Mouse (Mus musculus) layer of hippocampus, adult 2 months (tissue): ENCODE data around the gene Trappc3. TPM values are rescaled to one million over a fixed set of nuclear protein-coding genes. Genes with fewer than 3 reads are reported as not detected.
A peak's percentile ranks its signal among the peaks of the same experiment; 100 is the strongest.

Experiments
- DNase-seq, 2 experiments: peaks; one replicate each; pipeline ENCODE4 v3.0.0; 2022; ENCODE audit warnings: low spot score in 2 of 2
- H3K27ac ChIP-seq: fragments of 200-600 bp; 2 replicates; pipeline ENCODE4 v1.8.1; 2022
- H3K4me3 ChIP-seq: fragments of 200-600 bp; 2 replicates; pipeline ENCODE4 v1.8.1; 2022; ENCODE audit warnings: mild to moderate bottlenecking
- CTCF ChIP-seq: fragments of 200-600 bp; conservative IDR thresholded peaks from 2 replicates; pipeline ENCODE4 v1.8.1; 2022; ENCODE audit warnings: antibody characterized with exemption, mild to moderate bottlenecking, moderate library complexity
- total RNA-seq, 2 experiments: library from RNA; stranded (reverse); gene quantifications; 2 replicates each; pipeline ENCODE4 v1.2.3; 2021

Gene Trappc3
- total RNA-seq, 2 experiments from 2014 or later = 85.4 to 90.5 TPM

- no peak for DNase-seq
- peak overlapping the region; percentile 18; the same call in 1 of the 2 replicates for H3K27ac ChIP-seq
- no peak overlapping the region for H3K4me3 ChIP-seq
- no peak for TF ChIP-seq CTCF
Observed at GRCm38 (mm10) chr4:126275081-126275480, 13.0 kb downstream of the Trappc3 start.

DNA sequence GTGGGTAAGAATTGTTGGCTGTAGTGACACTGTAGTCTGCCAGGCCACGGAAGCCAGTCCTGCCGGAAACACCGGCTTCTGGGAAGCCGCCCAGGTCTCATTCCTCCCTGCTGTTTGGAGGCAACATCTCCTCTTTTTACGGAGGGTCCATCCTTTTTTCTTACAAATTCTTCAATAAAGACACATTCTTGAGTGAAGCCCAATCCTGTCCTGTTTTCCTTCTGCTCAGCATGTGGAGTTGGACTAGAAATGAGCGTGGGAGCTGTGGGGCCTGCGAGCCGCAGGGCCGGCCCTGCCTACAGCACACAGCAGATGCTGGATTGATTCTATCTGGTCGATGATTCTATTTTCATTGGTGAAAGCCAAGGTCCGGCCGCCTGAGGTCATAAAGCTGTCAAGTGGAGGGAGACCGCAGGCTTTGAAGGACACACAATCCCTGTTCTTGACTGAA is 13.6 kb downstream of the Trappc3 start:
- TF ChIP-seq CTCF = no peak
- H3K4me3 ChIP-seq = no peak overlapping the region
- peak overlapping the region; percentile 1; the same call in 1 of the 2 replicates for H3K27ac ChIP-seq
- DNase-seq = no peak

DNA sequence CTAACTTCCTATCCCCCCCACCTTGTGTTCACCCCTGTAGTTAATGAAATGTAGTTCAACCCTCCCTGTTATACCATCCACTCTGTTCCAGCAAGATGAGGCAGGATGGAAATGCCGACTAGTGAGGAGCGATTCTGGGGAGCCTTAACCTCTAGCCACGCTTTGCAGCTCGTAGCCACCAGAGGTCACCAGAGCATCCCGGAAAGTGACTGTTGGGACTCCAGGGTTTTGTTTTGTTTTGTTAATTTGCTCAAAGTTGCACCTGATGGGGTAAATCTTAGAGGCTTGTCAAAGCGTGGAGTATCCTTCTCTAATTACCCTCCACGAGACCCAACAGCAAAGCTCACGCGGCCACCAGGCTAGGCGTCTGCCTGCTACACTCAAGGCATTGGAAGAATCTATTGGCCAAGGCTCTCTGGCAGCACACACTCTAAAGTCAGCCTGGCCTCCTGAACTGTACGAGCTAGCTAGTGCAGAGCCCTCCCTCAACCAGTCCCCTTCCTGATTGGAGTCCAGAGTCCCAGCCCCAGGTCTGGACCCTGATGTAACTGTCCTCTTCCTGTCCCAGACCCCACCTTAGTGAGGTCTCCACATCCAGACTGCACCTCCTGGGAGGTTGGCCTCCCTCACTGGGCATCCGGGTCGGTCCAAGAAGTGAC is 15.9 kb downstream of the Trappc3 start:
- peak; percentile 82 for TF ChIP-seq CTCF
- H3K4me3 ChIP-seq = no peak overlapping the region
- no peak overlapping the region for H3K27ac ChIP-seq
- peak in 1 of 2 experiments; percentile 52 for DNase-seq

- no peak for TF ChIP-seq CTCF
- DNase-seq = no peak
- no peak overlapping the region for H3K27ac ChIP-seq
- no peak overlapping the region for H3K4me3 ChIP-seq
Observed at GRCm38 (mm10) chr4:126278565-126278915, 16.4 kb downstream of the Trappc3 start.

GRCm38 (mm10) chr4:126278961-126279360 is 16.8 kb downstream of the Trappc3 start:
- DNase-seq = no peak
- Histone ChIP-seq H3K27ac (no peak overlapping the region), H3K4me3 (no peak overlapping the region)
- no peak for TF ChIP-seq CTCF

GRCm38 (mm10) chr4:126281706-126282105 is 19.6 kb downstream of the Trappc3 start:
- no peak for TF ChIP-seq CTCF
- DNase-seq = no peak
- H3K27ac ChIP-seq = no peak overlapping the region
- no peak overlapping the region for H3K4me3 ChIP-seq

- no peak for DNase-seq
- TF ChIP-seq CTCF = no peak
- Histone ChIP-seq H3K27ac (no peak overlapping the region), H3K4me3 (no peak overlapping the region)
Observed at GRCm38 (mm10) chr4:126283582-126283981, 21.5 kb downstream of the Trappc3 start.

DNA sequence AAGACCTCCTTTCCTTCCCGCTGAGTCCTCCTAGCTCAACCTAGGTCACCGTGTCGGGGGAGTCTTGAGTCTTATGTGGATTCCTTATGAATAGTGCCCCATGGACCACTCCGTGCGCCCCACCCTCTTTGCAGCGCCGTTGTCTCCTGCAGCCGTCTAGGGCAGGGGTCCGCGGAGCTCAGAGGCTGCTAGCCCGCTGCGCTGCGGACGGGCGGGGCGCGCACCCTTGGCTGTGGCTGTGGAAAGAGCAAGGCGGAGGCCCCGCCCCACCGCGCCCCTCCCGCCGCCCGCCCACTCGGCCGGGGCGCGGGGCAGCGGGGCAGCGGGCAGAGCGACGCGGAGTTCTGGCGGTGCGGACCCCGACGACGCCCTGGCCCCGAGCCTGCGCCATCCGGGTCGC is 24.4 kb downstream of the Trappc3 start, which contains the start of gene Col8a2:
Col8a2 (plus strand) TSS at position 302 of the 400 bp plus-strand sequence.
- no peak within 1 kb of the TSS for H3K4me3 ChIP-seq
- no peak for DNase-seq
- TF ChIP-seq CTCF = no peak
- H3K27ac ChIP-seq = no peak within 1 kb of the TSS

GRCm38 (mm10) chr4:126287302-126287995 is 25.3 kb downstream of the Trappc3 start:
- DNase-seq = no peak
- Histone ChIP-seq H3K4me3 (no peak overlapping the region), H3K27ac (no peak overlapping the region)
- TF ChIP-seq CTCF = no peak

DNA sequence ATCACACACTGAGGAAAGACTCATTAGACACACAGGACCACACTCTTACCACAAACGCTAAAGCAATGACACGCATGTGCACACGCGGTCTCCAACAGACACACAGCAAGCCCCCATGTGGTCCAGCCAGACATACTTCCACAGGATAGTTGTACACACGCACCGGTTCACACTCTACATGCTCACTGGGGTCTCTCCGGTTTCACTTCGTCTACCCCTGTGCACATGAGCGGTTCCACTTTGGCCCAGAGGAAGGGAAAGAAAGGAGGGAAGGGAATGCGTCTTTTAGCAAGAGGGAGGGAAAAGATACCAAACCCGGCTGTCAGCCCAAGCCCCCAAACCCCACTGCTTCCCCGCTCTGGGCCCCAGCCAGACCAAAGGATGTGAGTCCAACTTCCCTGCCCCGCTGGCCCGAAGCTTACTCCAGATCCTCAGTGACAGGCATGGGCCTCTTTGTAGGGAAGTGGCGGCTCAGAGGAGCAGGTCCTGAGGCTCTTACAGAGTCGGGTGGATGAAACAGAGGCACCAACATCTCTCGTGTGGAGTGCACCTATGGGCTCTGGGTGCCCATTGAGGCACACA is 26.1 kb downstream of the Trappc3 start:
- TF ChIP-seq CTCF = no peak
- DNase-seq = no peak
- no peak overlapping the region for H3K4me3 ChIP-seq
- H3K27ac ChIP-seq = no peak overlapping the region

DNA sequence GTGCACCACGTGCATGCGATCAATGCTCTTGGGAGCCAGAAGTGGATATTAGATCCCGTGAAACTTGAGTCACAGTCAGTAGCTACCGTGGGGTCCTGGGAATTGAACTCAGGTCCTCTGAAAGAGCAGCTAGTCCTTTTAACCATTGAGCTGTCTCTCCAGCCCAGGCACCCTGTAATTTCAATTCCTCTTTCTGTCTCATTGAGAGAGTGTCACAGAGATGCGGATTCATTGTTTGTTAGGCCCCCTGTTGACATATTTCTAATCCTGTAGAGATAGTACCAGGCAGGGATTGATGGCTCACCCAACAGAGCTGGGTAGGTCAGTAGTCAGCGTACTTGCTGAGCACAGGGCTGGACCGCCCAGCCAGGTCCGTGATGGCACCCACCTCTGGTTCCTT is 28.2 kb downstream of the Trappc3 start:
- no peak for DNase-seq
- H3K4me3 ChIP-seq = no peak overlapping the region
- no peak for TF ChIP-seq CTCF
- H3K27ac ChIP-seq = no peak overlapping the region

DNA sequence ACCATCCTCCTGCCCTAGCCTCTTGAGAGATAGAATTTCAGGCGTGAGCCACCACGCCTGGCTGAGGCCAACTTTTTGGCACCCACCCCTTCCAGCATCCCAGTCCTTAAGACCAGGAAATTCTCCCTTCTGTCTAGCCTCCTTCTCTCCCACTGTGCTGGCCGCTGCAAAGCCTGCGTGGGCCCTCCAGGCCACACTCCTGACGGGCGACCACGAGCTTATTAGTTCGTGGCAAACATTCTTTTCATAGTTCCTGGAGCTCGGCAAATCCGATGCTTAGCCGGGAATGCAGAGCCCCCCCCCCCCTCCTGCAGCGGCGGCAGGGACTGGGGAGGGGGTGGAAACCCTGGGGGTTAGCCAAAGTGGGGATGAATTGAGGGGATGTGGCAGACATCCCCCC is 29.1 kb downstream of the Trappc3 start:
- Histone ChIP-seq H3K4me3 (no peak overlapping the region), H3K27ac (no peak overlapping the region)
- DNase-seq = no peak
- no peak for TF ChIP-seq CTCF

- DNase-seq = no peak
- no peak for TF ChIP-seq CTCF
- H3K4me3 ChIP-seq = no peak overlapping the region
- H3K27ac ChIP-seq = no peak overlapping the region
Observed at GRCm38 (mm10) chr4:126295152-126295551, 33.0 kb downstream of the Trappc3 start.
